Mouse (Mus musculus) macrophage (primary cell): ENCODE results near the gene Hspbap1. TPM values are rescaled to one million over a fixed set of nuclear protein-coding genes. Genes with fewer than 3 reads are reported as not detected.

Source experiments
- H3K27ac ChIP-seq: fragments of 350-480 bp; formaldehyde crosslinking; 2 replicates; pipeline ENCODE4 v1.9.0; 2021
- H3K36me3 ChIP-seq: fragments of 350-480 bp; formaldehyde crosslinking; 2 replicates; pipeline ENCODE4 v1.9.0; 2021; ENCODE audit errors: inconsistent target
- H3K4me3 ChIP-seq: fragments of 350-480 bp; formaldehyde crosslinking; 2 replicates; pipeline ENCODE4 v1.9.0; 2021; ENCODE audit errors: inconsistent target
- H3K79me2 ChIP-seq: fragments of 350-480 bp; formaldehyde crosslinking; 2 replicates; pipeline ENCODE4 v1.9.0; 2021; ENCODE audit errors: inconsistent target
- WGBS: methylation state at CpG from one replicate; pipeline ENCODE4 v1.1.7; 2026; ENCODE audit warnings: inconsistent platforms; ENCODE audit not compliant: missing documents; 5-methylcytosine and 5-hydroxymethylcytosine counted together
- polyA plus RNA-seq: library from polyadenylated mRNA; stranded (reverse); fragments of 250-400 nt; gene quantifications from 3 replicates; pipeline ENCODE4 v1.2.4, GENCODE M21; 2018; ENCODE audit warnings: inconsistent platforms
- total RNA-seq, 78 experiments: library from RNA; depleted of rRNA; stranded (reverse); fragments of 250-400 nt; gene quantifications; 1 replicate in 9 of 78; 2 replicates in 24 of 78; 3 replicates in 43 of 78; 4 replicates in 2 of 78; pipeline ENCODE4 v1.2.4; 2018; ENCODE audit warnings: inconsistent platforms in 56 of 78

Gene Hspbap1
- total RNA-seq (2018; cell fraction: chromatin; rRNA removed) = 10 to 100 TPM in 22 of 26 experiments, 1 to 10 TPM in 4; 6.0 to 30.4 (median 14.4) TPM
- 1 to 10 TPM; 3.0 to 5.0 (median 4.1) TPM for total RNA-seq (2018; cell fraction: cytosol; rRNA removed)
- 10 to 100 TPM in 16 of 26 experiments, 1 to 10 TPM in 10; 6.6 to 18.6 (median 10.8) TPM for total RNA-seq (2018; cell fraction: nucleus; rRNA removed)
- polyA plus RNA-seq = 3.0 to 4.0 TPM (median 3.0 TPM) in 3 replicates

- Histone ChIP-seq H3K36me3 (no peaks in the 10 kb centered on the region), H3K79me2 (peaks cover 58% of the 10 kb centered on the region), H3K4me3 (peak within 1 kb of the TSS; percentile 50), H3K27ac (peak within 1 kb of the TSS; percentile 76)
- WGBS = 1% methylated on average over 50 of the region's 51 CpGs
These were observed at the start of gene Hspbap1 for GRCm38 (mm10) chr16:35769878-35770657. Hspbap1 (plus strand) TSS chr16:35770375.

DNA sequence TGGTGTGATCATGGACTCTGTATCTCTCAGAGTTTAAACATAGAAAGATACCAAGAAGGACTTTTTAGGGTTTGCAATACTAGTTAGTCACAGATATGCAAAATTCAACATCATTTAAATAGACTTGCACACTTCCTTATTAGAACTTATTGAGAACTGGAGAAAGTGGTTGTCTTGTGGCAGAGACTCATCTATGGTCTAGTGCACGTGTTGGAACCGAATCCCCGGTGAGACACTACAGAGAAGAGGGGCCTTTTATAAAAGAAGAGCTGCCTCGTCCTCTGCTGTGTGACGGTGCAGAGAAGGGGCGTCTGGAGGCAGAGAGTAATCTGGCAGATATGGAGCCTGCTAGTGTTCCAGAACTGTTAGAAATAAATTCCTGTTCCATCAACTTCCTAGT, 45.6 kb upstream of the Hspbap1 start:
- Histone ChIP-seq H3K36me3 (peaks cover 44% of the 10 kb centered on the region), H3K79me2 (no peaks in the 10 kb centered on the region), H3K4me3 (no peak overlapping the region), H3K27ac (no peak overlapping the region)
- WGBS = 97% methylated on average over 5 of the region's 6 CpGs

- peaks cover 50% of the 10 kb centered on the region for H3K36me3 ChIP-seq
- no peak overlapping the region for H3K27ac ChIP-seq
- no peak overlapping the region for H3K4me3 ChIP-seq
- WGBS = 92% methylated on average over 2 of the region's 2 CpGs
- H3K79me2 ChIP-seq = no peaks in the 10 kb centered on the region
These were observed 43.6 kb upstream of the Hspbap1 start for GRCm38 (mm10) chr16:35726601-35727000.

DNA sequence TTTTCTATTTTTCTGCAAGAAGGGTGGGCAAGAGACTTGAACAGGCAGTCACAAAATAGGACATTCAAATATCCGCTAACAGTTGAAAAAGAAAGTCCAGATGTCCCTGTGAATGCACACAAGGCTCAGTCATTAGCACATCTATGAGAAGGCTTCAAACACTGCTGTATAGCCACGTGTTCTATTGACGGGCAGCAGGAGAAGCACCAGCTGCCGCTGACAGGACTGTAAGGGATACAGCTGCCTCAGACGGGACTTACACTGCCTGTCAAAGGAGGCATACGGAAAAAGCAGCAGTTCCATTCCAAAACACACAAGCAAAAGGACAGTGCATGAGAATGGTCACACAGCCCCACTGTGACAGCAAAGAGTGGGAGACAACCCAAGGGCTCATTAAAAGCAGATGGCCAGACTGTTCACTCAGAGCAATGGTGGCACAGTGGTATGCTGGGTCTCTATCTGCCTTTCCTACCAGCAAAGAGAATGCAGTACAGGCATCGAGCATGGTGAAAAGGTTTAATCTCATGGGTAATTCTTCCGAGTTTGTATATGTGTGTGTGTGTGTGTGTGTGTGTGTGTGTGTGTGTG, 40.9 kb upstream of the Hspbap1 start:
- WGBS = 95% methylated on average over 7 of the region's 8 CpGs
- Histone ChIP-seq H3K36me3 (peaks cover 52% of the 10 kb centered on the region), H3K4me3 (no peak overlapping the region), H3K79me2 (no peaks in the 10 kb centered on the region), H3K27ac (no peak overlapping the region)

- Histone ChIP-seq H3K79me2 (peaks cover 4% of the 10 kb centered on the region; the same call in 1 of the 2 replicates), H3K27ac (no peak overlapping the region), H3K4me3 (no peak overlapping the region), H3K36me3 (peaks cover 53% of the 10 kb centered on the region)
- WGBS = 92% methylated on average over 7 of the region's 7 CpGs
These were observed 38.1 kb upstream of the Hspbap1 start for GRCm38 (mm10) chr16:35732096-35732495.

- Histone ChIP-seq H3K27ac (no peak overlapping the region), H3K79me2 (peaks cover 22% of the 10 kb centered on the region; the same call in 1 of the 2 replicates), H3K4me3 (no peak overlapping the region), H3K36me3 (peaks cover 40% of the 10 kb centered on the region; the same call in 1 of the 2 replicates)
- 21% methylated on average over 6 of the region's 6 CpGs for WGBS
These were observed 36.1 kb upstream of the Hspbap1 start for GRCm38 (mm10) chr16:35734038-35734437.

DNA sequence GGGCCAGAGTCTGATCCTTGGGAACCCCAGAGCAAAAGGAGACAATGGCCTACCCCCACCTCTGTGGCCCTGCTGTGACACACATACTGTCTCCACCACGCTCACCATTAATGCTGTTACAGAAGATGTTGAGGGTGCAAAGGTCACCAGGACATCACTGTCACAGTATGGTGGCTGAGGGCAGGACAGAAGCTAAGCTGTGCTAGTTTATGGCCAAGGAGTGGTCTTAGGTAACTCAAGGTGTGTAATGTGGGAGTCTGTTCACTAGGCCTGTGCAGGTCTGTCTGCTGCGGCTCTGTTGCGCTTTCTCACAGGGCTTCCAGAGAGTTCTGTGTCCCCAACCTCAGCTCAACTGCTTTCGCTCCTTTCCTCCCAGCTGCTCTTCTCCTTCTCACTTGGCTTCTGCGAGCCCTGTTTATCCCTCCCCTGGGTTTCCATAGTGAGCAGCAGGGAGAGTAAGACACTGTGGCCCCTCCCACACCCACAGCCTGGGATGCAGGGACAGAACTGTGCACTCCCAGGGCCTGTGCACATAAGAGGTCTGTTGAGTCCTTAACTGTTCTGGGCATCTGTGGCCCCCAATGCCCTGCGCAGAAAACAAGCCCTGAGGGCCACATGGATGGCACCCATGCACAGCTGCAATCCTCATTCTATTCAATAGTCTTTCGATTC, 31.9 kb upstream of the Hspbap1 start:
- WGBS = 95% methylated on average over 6 of the region's 7 CpGs
- H3K27ac ChIP-seq = no peak overlapping the region
- peaks cover 14% of the 10 kb centered on the region; the same call in 1 of the 2 replicates for H3K36me3 ChIP-seq
- peaks cover 32% of the 10 kb centered on the region; the same call in 1 of the 2 replicates for H3K79me2 ChIP-seq
- no peak overlapping the region for H3K4me3 ChIP-seq

DNA sequence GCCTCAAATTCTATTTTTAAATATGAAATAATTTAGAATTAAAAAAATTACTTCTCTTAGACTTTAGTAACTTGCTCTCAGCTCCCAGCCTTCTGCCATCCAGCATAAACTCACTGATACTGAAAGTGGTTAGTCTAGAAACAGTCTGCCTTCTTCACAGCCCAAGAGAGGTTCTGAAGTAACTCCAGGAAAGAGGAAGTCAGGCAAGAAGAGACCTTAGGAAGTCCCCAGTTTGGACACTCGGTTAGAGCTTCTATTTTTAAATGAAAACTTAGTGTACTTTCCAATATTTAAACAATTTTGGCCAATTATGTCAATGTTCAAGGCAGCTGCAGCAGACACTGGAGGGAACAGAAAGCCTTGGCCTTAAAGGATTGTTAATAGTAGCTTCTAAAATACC, 30.6 kb upstream of the Hspbap1 start:
- peaks cover 8% of the 10 kb centered on the region; the same call in 1 of the 2 replicates for H3K36me3 ChIP-seq
- H3K27ac ChIP-seq = peak overlapping the region; percentile 25
- 0% methylated on average over 1 of the region's 1 CpGs for WGBS
- no peak overlapping the region for H3K4me3 ChIP-seq
- H3K79me2 ChIP-seq = peaks cover 32% of the 10 kb centered on the region; the same call in 1 of the 2 replicates

- Histone ChIP-seq H3K27ac (no peak overlapping the region), H3K36me3 (peaks cover under 1% of the 10 kb centered on the region; the same call in 1 of the 2 replicates), H3K79me2 (peaks cover 39% of the 10 kb centered on the region; the same call in 1 of the 2 replicates), H3K4me3 (no peak overlapping the region)
- 93% methylated on average over 12 of the region's 12 CpGs for WGBS
These were observed 29.8 kb upstream of the Hspbap1 start for GRCm38 (mm10) chr16:35740357-35740756.

GRCm38 (mm10) chr16:35740943-35741342, 29.2 kb upstream of the Hspbap1 start:
- H3K36me3 ChIP-seq = no peaks in the 10 kb centered on the region; the same call in 1 of the 2 replicates
- H3K79me2 ChIP-seq = peaks cover 44% of the 10 kb centered on the region; the same call in 1 of the 2 replicates
- WGBS = 86% methylated on average over 6 of the region's 6 CpGs
- no peak overlapping the region for H3K4me3 ChIP-seq
- H3K27ac ChIP-seq = no peak overlapping the region

DNA sequence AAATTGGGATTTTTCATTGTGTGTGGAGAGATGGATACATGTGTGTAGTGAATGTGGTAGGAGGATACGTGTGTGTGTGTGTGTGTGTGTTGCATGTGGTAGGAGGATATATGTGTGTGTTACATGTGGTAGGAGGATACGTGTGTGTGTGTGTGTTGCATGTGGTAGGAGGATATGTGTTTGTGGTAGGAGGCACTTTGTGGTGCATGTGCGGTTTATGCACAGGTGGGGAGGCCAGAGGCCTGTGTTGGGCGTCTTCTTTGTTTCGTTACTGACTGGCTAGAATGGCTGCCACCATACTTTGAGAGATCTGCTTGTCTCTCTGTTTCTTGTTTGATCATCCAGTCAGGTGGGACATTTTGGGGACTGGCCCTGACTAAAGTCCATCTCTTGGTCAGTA, 28.6 kb upstream of the Hspbap1 start:
- Histone ChIP-seq H3K36me3 (no peaks in the 10 kb centered on the region), H3K4me3 (no peak overlapping the region), H3K79me2 (peaks cover 44% of the 10 kb centered on the region; the same call in 1 of the 2 replicates), H3K27ac (no peak overlapping the region)
- 87% methylated on average over 5 of the region's 5 CpGs for WGBS

DNA sequence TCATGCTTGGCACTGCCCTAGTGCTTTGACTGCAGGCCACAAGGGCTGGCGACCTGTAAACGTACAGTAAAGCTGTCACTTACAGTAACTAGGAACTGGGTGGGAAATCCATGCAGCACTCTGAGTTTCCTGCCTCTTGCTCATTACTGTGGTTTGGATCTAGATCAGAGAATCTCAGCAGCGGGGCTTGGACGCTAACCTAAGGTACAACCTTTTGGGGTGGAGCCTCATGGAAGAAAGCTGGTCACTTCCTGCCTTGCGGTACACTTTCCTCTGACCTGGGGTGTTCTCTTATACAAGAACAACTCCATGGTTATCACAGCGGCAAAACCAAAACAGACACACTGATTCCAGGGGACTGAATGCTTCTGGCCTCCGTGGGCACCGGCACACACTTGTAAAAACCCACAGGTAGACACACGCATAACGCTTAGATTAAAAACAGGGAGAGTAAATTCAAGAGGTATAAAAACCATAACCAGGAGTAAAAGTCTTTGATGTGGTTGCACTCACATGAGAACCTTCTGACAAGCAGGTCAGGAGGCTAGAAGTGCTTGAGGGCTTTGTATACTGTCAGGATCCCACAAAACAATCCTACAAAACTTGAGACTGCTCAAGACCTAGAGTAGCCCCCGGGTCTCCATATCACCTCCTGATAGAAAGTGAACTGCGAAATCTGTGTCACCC, 27.8 kb upstream of the Hspbap1 start:
- Histone ChIP-seq H3K79me2 (peaks cover 37% of the 10 kb centered on the region; the same call in 1 of the 2 replicates), H3K27ac (no peak overlapping the region), H3K4me3 (no peak overlapping the region), H3K36me3 (no peaks in the 10 kb centered on the region)
- WGBS = 50% methylated on average over 12 of the region's 12 CpGs

DNA sequence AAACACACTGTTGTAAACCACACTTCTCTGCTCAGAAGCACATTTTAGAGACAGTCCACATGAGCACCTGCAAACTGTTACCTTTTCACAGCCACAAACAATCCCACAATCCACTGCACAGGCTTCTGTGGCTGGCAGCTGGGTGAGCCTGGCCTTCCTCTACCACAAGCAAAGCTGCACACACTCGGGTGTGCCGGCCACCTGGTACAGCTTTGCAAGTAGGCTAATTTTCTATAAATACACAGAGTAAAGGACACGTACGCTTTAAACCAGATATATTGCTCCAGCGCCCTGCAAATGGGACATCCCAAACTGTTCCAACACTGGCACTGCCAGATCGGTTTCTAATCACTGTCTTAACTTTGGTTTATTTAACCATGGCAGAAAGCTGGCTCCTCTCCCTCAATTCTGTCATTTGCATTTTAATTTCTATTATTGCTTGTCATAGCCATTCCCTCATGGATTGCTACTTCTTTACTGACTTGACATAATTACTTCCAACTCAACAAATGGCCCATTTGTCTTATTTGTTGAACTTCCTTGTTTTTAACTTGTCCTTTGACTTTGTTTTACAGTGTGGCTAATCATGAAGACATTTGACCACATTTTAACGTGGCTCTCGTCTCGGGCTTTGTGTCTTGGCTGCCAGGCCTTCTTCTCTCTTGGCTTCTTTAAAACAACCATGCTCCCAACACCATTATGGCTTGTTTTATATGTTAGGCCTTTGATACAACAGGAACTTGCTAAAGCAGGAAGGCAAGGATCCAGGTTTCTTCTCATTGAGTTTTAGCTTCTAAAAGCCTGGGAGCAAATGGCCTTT, 22.5 kb upstream of the Hspbap1 start:
- Histone ChIP-seq H3K4me3 (no peak overlapping the region), H3K27ac (no peak overlapping the region), H3K36me3 (no peaks in the 10 kb centered on the region), H3K79me2 (peaks cover 36% of the 10 kb centered on the region; the same call in 1 of the 2 replicates)
- 69% methylated on average over 9 of the region's 9 CpGs for WGBS
